Mouse (Mus musculus) right cerebral cortex, postnatal 10 days (tissue): Measurements from ENCODE around the gene Rhob.

Experiments
- DNase-seq, 2 experiments: peaks; one replicate each; pipeline ENCODE4 v3.0.0; 2021; ENCODE audit warnings: low spot score in 2 of 2

Gene Rhob

GRCm38 (mm10) chr12:8506954-8507707 is 7.3 kb upstream of the Rhob start:
- DNase-seq: no peak

GRCm38 (mm10) chr12:8504131-8504530 is 4.3 kb upstream of the Rhob start:
- DNase-seq: no peak

GRCm38 (mm10) chr12:8502546-8502945 is 2.7 kb upstream of the Rhob start:
- peak; percentile 58 to 65 for DNase-seq

- no peak for DNase-seq
These were observed 1.9 kb upstream of the Rhob start for GRCm38 (mm10) chr12:8501571-8502305.

- DNase-seq: no peak
These were observed 1.1 kb upstream of the Rhob start for GRCm38 (mm10) chr12:8500597-8501570.

GRCm38 (mm10) chr12:8499001-8499870 is 573 bp downstream of the Rhob start:
- DNase-seq: peak; percentile 75 to 76

GRCm38 (mm10) chr12:8498591-8499000 is 1.2 kb downstream of the Rhob start:
- DNase-seq: peak; percentile 68 to 72

- DNase-seq: peak; percentile 51
These were observed 1.6 kb downstream of the Rhob start for GRCm38 (mm10) chr12:8498148-8498571.

GRCm38 (mm10) chr12:8497314-8497706 is 2.5 kb downstream of the Rhob start:
- DNase-seq: no peak

GRCm38 (mm10) chr12:8496679-8497313 is 3.0 kb downstream of the Rhob start:
- no peak for DNase-seq

- peak; percentile 76 to 86 for DNase-seq
These were observed 3.7 kb downstream of the Rhob start for GRCm38 (mm10) chr12:8495881-8496678.

GRCm38 (mm10) chr12:8494675-8495074 is 5.1 kb downstream of the Rhob start:
- DNase-seq: no peak

GRCm38 (mm10) chr12:8493386-8493785 is 6.4 kb downstream of the Rhob start:
- no peak for DNase-seq

GRCm38 (mm10) chr12:8489098-8489497 is 10.7 kb downstream of the Rhob start:
- no peak for DNase-seq

- no peak for DNase-seq
These were observed 11.2 kb downstream of the Rhob start for GRCm38 (mm10) chr12:8488652-8488980.

- DNase-seq: peak; percentile 63 to 65
These were observed 11.7 kb downstream of the Rhob start for GRCm38 (mm10) chr12:8487959-8488651.

GRCm38 (mm10) chr12:8487281-8487680 is 12.5 kb downstream of the Rhob start:
- DNase-seq: no peak

GRCm38 (mm10) chr12:8485247-8485646 is 14.6 kb downstream of the Rhob start:
- no peak for DNase-seq

GRCm38 (mm10) chr12:8482169-8482568 is 17.6 kb downstream of the Rhob start:
- no peak for DNase-seq
